Comparison of ENCODE assay signal across 28 mouse cellular contexts in genomic region chr8:84303951-84304350, GRCm38 (mm10). TPM values are rescaled to one million over a fixed set of nuclear protein-coding genes. Genes with fewer than 3 reads are reported as not detected.
DNase-seq lines count a peak whose midpoint lies in the region; ATAC-seq lines count a peak whose summit lies in the region.
"Had no signal": no experiment of that assay in that cellular context is flagged by ENCODE, and none has a peak within 500 bp of the region (broad histone marks: within the 10 kb centered on the region; RNA-seq: fewer than 3 reads in every experiment).

No protein-coding gene starts in this region.

- H3K9me3 ChIP-seq in heart, embryonic 13.5 days: peaks cover 8% of the 10 kb centered on the region; the same call in 1 of the 2 replicates
- H3K9me3 ChIP-seq: embryonic facial prominence, embryonic 10.5 days; embryonic facial prominence, embryonic 15.5 days; forebrain, embryonic 12.5 days; heart, embryonic 15.5 days; limb, embryonic 15.5 days; neural tube, embryonic 13.5 days had no signal

- peak overlapping the region; percentile 3 for H3K27ac ChIP-seq in heart, embryonic 13.5 days (replicated peaks)
- H3K27ac ChIP-seq: embryonic facial prominence, embryonic 10.5 days; embryonic facial prominence, embryonic 15.5 days; forebrain, embryonic 12.5 days; heart, embryonic 15.5 days; hindbrain, embryonic 12.5 days; limb, embryonic 10.5 days; limb, embryonic 15.5 days; liver, embryonic 14.5 days; macrophage; midbrain, embryonic 13.5 days; neural tube, embryonic 13.5 days had no signal

- H3K27me3 ChIP-seq in heart, embryonic 13.5 days (replicated peaks): no peaks in the 10 kb centered on the region
- H3K27me3 ChIP-seq: embryonic facial prominence, embryonic 15.5 days; forebrain, embryonic 12.5 days; heart, embryonic 15.5 days; hindbrain, embryonic 12.5 days; limb, embryonic 15.5 days; midbrain, embryonic 13.5 days; neural tube, embryonic 13.5 days had no signal

- no peak overlapping the region for H3K4me2 ChIP-seq in heart, embryonic 13.5 days
- H3K4me2 ChIP-seq: embryonic facial prominence, embryonic 15.5 days; forebrain, embryonic 12.5 days; heart, embryonic 15.5 days; hindbrain, embryonic 12.5 days; limb, embryonic 15.5 days; midbrain, embryonic 13.5 days; neural tube, embryonic 13.5 days had no signal

- H3K4me3 ChIP-seq in heart, embryonic 13.5 days: no peak overlapping the region
- H3K4me3 ChIP-seq: embryonic facial prominence, embryonic 10.5 days; embryonic facial prominence, embryonic 15.5 days; forebrain, embryonic 12.5 days; heart, embryonic 15.5 days; hindbrain, embryonic 12.5 days; limb, embryonic 10.5 days; limb, embryonic 15.5 days; midbrain, embryonic 13.5 days; neural tube, embryonic 13.5 days had no signal

- intact Hi-C loops in heart, postnatal 14 days (cut with DNase I): no loop called here

- no peaks in the 10 kb centered on the region for H3K36me3 ChIP-seq in heart, embryonic 13.5 days
- H3K36me3 ChIP-seq: embryonic facial prominence, embryonic 10.5 days; embryonic facial prominence, embryonic 15.5 days; forebrain, embryonic 12.5 days; heart, embryonic 15.5 days; hindbrain, embryonic 12.5 days; limb, embryonic 10.5 days; limb, embryonic 15.5 days; midbrain, embryonic 13.5 days; neural tube, embryonic 13.5 days had no signal

- no peak overlapping the region for H3K9ac ChIP-seq in heart, embryonic 13.5 days
- H3K9ac ChIP-seq: embryonic facial prominence, embryonic 15.5 days; forebrain, embryonic 12.5 days; heart, embryonic 15.5 days; hindbrain, embryonic 12.5 days; limb, embryonic 15.5 days; liver, embryonic 14.5 days; midbrain, embryonic 13.5 days; neural tube, embryonic 13.5 days had no signal

- 41% methylated on average over 2 of the region's 2 CpGs for WGBS in heart, embryonic 13.5 days

- no peak for ATAC-seq in heart, embryonic 13.5 days (ENCODE audit: extremely low read depth, insufficient number of reproducible peaks, low FRiP score, low TSS enrichment)
- ATAC-seq: midbrain, embryonic 13.5 days had no signal

- peak; percentile 12 to 19 for DNase-seq in heart, adult 9 months (ENCODE audit: low spot score in 2 of 2)
- DNase-seq in heart, postnatal 14 days: no peak
- peak; percentile 41 for DNase-seq in lung, postnatal 10 days
- no peak for DNase-seq in lung, postnatal 25 days (ENCODE audit: low spot score)
- peak; percentile 32 for DNase-seq in skeletal muscle tissue, adult 2 months (ENCODE audit: low read depth, low spot score)
- no peak for DNase-seq in urinary bladder, postnatal 25 days (ENCODE audit: low spot score)
- DNase-seq in adrenal gland, adult 8-10 months: no peak
- DNase-seq: adrenal gland, postnatal 36 days; B cell, adult 2 months; cerebellum, adult 8-10 months; cerebellum, postnatal 25 days; gastrocnemius, postnatal 25 days; kidney, adult 11 months; kidney, postnatal 14 days; layer of hippocampus, adult 9-11 months; right cerebral cortex, postnatal 4 days had no signal

- peaks cover 12% of the 10 kb centered on the region for H3K4me1 ChIP-seq in heart, embryonic 13.5 days
- H3K4me1 ChIP-seq: embryonic facial prominence, embryonic 10.5 days; embryonic facial prominence, embryonic 15.5 days; forebrain, embryonic 12.5 days; hindbrain, embryonic 12.5 days; limb, embryonic 15.5 days; midbrain, embryonic 13.5 days; neural tube, embryonic 13.5 days had no signal

RNA-seq across cellular contexts. Expression of gene Ccdc130, which starts 33.8 kb away (rescaled TPM):
- 10 to 100 TPM in 1 of 2 experiments, 1 to 10 TPM in 1; 8.1 to 10.9 TPM for total RNA-seq in heart, postnatal 14 days (2021)
- 11.3 and 16.9 TPM in 2 replicates for polyA plus RNA-seq in heart, embryonic 13.5 days (2015; fragmentation: Nextera tagmentation; extraction: Ambion mirVana)
- total RNA-seq in adrenal gland, adult 8-10 months (2022): 10 to 100 TPM; 21.5 to 27.7 (median 24.6) TPM

RNA-seq across cellular contexts. Expression of gene Mri1, which starts 46.8 kb away (rescaled TPM):
- total RNA-seq in heart, postnatal 14 days (2021): 10 to 100 TPM in 1 of 2 experiments, 1 to 10 TPM in 1; 7.6 to 12.5 TPM
- 45.4 and 50.3 TPM in 2 replicates for polyA plus RNA-seq in heart, embryonic 13.5 days (2015; fragmentation: Nextera tagmentation; extraction: Ambion mirVana)
- 10 to 100 TPM; 26.9 to 52.8 (median 51.6) TPM for total RNA-seq in adrenal gland, adult 8-10 months (2022)

RNA-seq across cellular contexts. Expression of gene D8Ertd738e, which starts 54.4 kb away (rescaled TPM):
- total RNA-seq in heart, postnatal 14 days (2021): 100 to 1,000 TPM; 213 to 217 TPM
- 276 and 328 TPM in 2 replicates for polyA plus RNA-seq in heart, embryonic 13.5 days (2015; fragmentation: Nextera tagmentation; extraction: Ambion mirVana)
- 100 to 1,000 TPM; 171 to 296 (median 225) TPM for total RNA-seq in adrenal gland, adult 8-10 months (2022)

Comparison
In these comparisons a context has a peak if more than half of its experiments do, and no peak if none do; other contexts are left out.
1. DNase-seq: peak in heart, adult 9 months (2 of 2), lung, postnatal 10 days (single experiment) and skeletal muscle tissue, adult 2 months (single experiment); none in heart, postnatal 14 days (0 of 2), lung, postnatal 25 days (single experiment), urinary bladder, postnatal 25 days (single experiment) and adrenal gland, adult 8-10 months (single experiment).